Mouse (Mus musculus) heart, embryonic 15.5 days (tissue): ENCODE data around the gene Tbpl1. TPM values are rescaled to one million over a fixed set of nuclear protein-coding genes. Genes with fewer than 3 reads are reported as not detected.
A peak's percentile ranks its signal among the peaks of the same experiment; 100 is the strongest.

Experiments used
- ATAC-seq: fragments of 200-750 bp; cut with Nextera tagmentation; replicated peaks from 2 replicates; pipeline ENCODE4 v1.8.0; 2017; ENCODE audit warnings: low read depth, moderate TSS enrichment; ENCODE audit not compliant: insufficient number of reproducible peaks, insufficient read depth, low FRiP score
- H3K27ac ChIP-seq: fragments of 300-500 bp; sonication (generic); 2 replicates; pipeline ENCODE4 v1.5.1; 2015; ENCODE audit warnings: mild to moderate bottlenecking, inconsistent platforms
- H3K27me3 ChIP-seq: fragments of 300-500 bp; sonication (generic); 2 replicates; pipeline ENCODE4 v1.6.1; 2015; ENCODE audit warnings: inconsistent platforms
- H3K36me3 ChIP-seq: fragments of 300-500 bp; sonication (generic); 2 replicates; pipeline ENCODE4 v1.6.1; 2015; ENCODE audit warnings: mild to moderate bottlenecking, inconsistent platforms
- H3K4me1 ChIP-seq: fragments of 300-500 bp; sonication (generic); replicated peaks from 2 replicates; pipeline ENCODE4 v1.6.1; 2015; ENCODE audit warnings: inconsistent platforms
- H3K4me2 ChIP-seq: fragments of 300-500 bp; sonication (generic); 2 replicates; pipeline ENCODE4 v1.6.1; 2015; ENCODE audit warnings: inconsistent platforms, mild to moderate bottlenecking, moderate library complexity
- H3K4me3 ChIP-seq: fragments of 300-500 bp; sonication (generic); 2 replicates; pipeline ENCODE4 v1.5.1; 2015; ENCODE audit warnings: mild to moderate bottlenecking, inconsistent platforms
- H3K9ac ChIP-seq: fragments of 300-500 bp; sonication (generic); 2 replicates; pipeline ENCODE4 v1.6.1; 2015; ENCODE audit warnings: mild to moderate bottlenecking, inconsistent platforms
- H3K9me3 ChIP-seq: fragments of 300-500 bp; sonication (generic); replicated peaks from 2 replicates; pipeline ENCODE4 v1.6.1; 2016; ENCODE audit warnings: inconsistent platforms
- WGBS: fragments of 180-500 bp; shearing (Covaris S2); methylation state at CpG from one replicate; pipeline ENCODE4 v1.1.7; 2015; ENCODE audit warnings: mixed read lengths; 5-methylcytosine and 5-hydroxymethylcytosine counted together
- microRNA-seq: library from miRNA; unstranded; fragments of <30 nt; microRNA quantifications from one replicate; pipeline ENCODE4, GENCODE M21; 2016
- polyA plus RNA-seq: library from polyadenylated mRNA; unstranded; fragments of >200 nt; fragmentation: Nextera tagmentation; extraction: Ambion mirVana; gene quantifications from 2 replicates; pipeline ENCODE4 v1.2.1, GENCODE M21; 2015

Tbpl1 gene
- polyA plus RNA-seq, 1 experiment from 2014 or later: 48.8 TPM

DNA sequence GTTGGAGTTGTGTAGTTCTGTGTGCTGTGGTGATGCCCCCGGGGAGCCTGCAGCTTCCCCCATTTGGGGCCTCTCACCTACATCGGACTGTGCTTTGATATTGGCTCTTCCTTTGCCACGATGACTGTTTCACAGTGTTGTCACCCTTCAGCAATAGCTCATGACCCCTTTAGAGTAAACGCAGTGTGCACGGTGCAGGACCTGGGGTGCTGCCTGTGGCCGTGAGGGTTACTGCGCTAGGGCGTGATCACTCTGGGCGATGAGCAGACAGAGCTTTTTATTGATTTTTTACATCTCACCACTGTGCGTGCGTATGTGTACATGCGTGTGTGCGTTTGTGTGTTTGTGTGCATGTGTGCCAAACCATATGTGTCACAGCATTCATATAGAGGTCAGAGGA, 63.2 kb downstream of the Tbpl1 start:
- H3K9me3 ChIP-seq: no peaks in the 10 kb centered on the region
- no peak overlapping the region for H3K27ac ChIP-seq
- no peaks in the 10 kb centered on the region for H3K4me1 ChIP-seq
- WGBS: 89% methylated on average over 13 of the region's 13 CpGs
- H3K27me3 ChIP-seq: no peaks in the 10 kb centered on the region
- no peak for ATAC-seq
- no peaks in the 10 kb centered on the region for H3K36me3 ChIP-seq
- no peak overlapping the region for H3K4me2 ChIP-seq
- H3K9ac ChIP-seq: no peak overlapping the region
- no peak overlapping the region for H3K4me3 ChIP-seq

DNA sequence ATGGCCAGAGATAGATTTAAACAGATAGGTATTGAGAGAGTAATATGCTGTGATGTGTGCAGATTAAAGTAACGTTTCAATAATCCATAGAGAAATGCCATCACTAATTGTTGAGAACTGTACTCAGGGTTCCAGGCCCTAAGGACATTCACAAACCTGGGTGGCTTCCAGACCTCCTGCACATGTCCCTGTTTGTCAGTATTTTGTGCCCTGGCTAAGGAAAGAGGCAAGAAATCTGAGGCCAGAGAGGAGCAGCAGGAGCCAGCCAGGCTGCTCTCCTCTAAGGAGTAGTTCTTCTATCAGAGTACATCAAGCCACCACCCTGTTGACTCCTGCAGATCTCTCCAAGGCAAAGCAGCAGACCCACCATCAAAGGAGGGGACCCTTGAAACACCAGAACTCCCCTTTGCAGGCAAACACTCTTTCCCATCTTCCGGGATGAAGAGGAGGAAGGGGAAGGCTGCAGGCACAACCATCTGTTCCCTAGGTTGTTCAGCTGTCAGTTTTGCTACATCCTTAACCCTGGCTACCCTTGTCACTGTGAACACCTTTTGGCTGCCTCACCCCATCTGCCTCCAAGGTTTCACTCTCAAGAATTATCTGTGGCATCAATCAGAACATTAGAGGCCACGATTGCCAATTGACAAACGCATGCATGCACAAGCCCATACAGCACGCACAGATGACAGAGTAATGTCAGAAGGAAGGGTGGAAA, 71.3 kb downstream of the Tbpl1 start:
- no peaks in the 10 kb centered on the region for H3K9me3 ChIP-seq
- no peak for ATAC-seq

DNA sequence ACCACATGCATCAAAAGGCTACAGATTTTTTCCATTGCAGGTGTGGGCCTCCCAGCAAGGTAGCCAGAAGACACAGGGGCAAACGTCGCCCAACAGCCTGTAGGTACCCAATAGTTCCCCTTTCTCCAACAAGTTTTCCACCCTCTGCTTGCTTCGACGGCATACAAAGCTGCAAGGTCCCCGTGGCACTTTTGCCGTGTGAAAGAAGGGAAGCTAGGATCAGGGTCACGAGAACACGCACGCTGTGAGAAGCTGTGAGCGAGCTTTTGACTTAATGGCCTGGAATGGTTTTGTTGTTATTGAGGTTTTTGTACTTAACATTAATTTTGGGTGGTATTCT, 72.4 kb downstream of the Tbpl1 start:
- Histone ChIP-seq H3K27me3 (no peaks in the 10 kb centered on the region), H3K27ac (no peak overlapping the region), H3K36me3 (no peaks in the 10 kb centered on the region), H3K9ac (no peak overlapping the region), H3K4me3 (no peak overlapping the region), H3K9me3 (no peaks in the 10 kb centered on the region), H3K4me1 (peaks cover 7% of the 10 kb centered on the region), H3K4me2 (no peak overlapping the region)
- whole genome bisulfite sequencing: 92% methylated on average over 10 of the region's 10 CpGs
- ATAC-seq: no peak

More for the DNA sequence above, 71.3 kb downstream of the Tbpl1 start:
- Histone ChIP-seq H3K9ac (no peak overlapping the region), H3K4me3 (no peak overlapping the region), H3K36me3 (no peaks in the 10 kb centered on the region), H3K4me2 (no peak overlapping the region), H3K27ac (no peak overlapping the region), H3K4me1 (peaks cover 7% of the 10 kb centered on the region), H3K27me3 (no peaks in the 10 kb centered on the region)
- WGBS: 88% methylated on average over 5 of the region's 5 CpGs

DNA sequence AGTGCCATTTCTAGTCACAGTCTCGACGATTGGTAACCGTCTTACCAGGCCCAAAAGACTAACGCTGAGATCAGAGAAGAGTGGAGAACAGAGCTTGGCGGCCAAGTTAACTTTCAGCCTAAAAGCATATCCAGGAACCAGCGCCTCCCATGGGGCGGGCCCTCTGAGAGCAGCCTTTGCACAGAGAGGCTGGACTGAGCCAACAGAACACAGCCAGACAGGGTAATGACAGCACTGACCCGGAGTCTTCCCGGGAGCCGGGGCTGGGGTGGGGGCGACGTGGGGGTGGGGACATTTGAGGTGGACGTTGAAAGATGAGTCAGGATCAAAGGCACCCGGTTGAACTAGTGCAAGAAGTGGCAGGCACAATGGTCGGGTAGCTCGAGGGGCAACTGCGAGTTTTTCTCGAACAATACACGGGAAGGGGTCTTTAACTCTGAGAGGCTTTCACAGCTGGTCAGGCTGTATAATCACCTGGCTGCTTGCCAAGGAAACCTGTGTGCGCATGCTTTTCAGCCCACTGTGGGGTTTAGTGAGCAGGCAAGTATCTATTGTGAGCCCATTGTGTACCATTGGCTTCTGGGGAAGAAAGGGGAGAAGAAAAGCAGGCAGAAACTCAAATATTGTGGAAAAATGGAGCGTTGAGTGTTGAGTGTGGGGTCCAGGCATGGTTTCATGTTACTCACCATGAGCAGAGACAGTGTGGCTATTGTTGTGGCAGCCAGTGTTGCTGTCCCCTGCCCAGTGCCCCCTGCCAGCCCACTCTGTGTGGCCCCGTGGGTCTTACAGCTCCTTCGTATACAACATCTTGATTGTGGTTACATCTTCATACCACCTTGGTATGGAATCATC, 73.0 kb downstream of the Tbpl1 start:
- WGBS: 31% methylated on average over 23 of the region's 23 CpGs
- peak; percentile 43 for ATAC-seq
- no peak overlapping the region for H3K27ac ChIP-seq
- no peaks in the 10 kb centered on the region for H3K9me3 ChIP-seq
- no peaks in the 10 kb centered on the region for H3K27me3 ChIP-seq
- H3K9ac ChIP-seq: no peak overlapping the region
- no peaks in the 10 kb centered on the region for H3K36me3 ChIP-seq
- peak overlapping the region; percentile 51 for H3K4me2 ChIP-seq
- H3K4me3 ChIP-seq: no peak overlapping the region
- peaks cover 7% of the 10 kb centered on the region for H3K4me1 ChIP-seq

Small RNA genes within 50 kb of the gene (microRNA-seq; reads per million reads assigned to microRNA genes)
- gene Mir7663: not detected

Other genes with a start within 250 kb of the Tbpl1 start
- gene Slc2a12, start 86.9 kb downstream of the Tbpl1 start, polyA plus RNA-seq: 1.7 and 2.0 TPM in 2 replicates
- 57.9 and 59.4 TPM in 2 replicates for gene Tcf21, start 88.2 kb upstream of the Tbpl1 start, polyA plus RNA-seq